Mouse (Mus musculus): Measurements from ENCODE around the gene Sumo2.

- TF ChIP-seq CTCF (IDR thresholded peaks at IDR 0.05; ENCODE audit: extremely low read depth, insufficient read length, insufficient replicate concordance, low read depth, low read length), result no peak
- TF ChIP-seq POLR2A (IDR thresholded peaks at IDR 0.05; ENCODE audit: low read depth, low read length), result no peak
Observed at GRCm38 (mm10) chr11:115582913-115583606, 47.0 kb upstream of the Sumo2 start.

All from small intestine, adult 2 months (tissue).